Mouse (Mus musculus): ENCODE data around the gene Zscan26.

Gene Zscan26

GRCm38 (mm10) chr13:21440503-21441206, 12.9 kb downstream of the Zscan26 start, which contains the start of gene Pgbd1:
Gene Pgbd1, minus strand, starts transcription at chr13:21441058.
- in situ Hi-C loops (cut with MboI; ENCODE audit: low pct_unique_long_range_greater_than_20kb in 1 of 2, low sequenced_read_pairs in 2 of 2, unreplicated experiment in 1 of 2): no loop called here

- in situ Hi-C loops (cut with MboI; ENCODE audit: low pct_unique_long_range_greater_than_20kb in 1 of 2, low sequenced_read_pairs in 2 of 2, unreplicated experiment in 1 of 2): no loop called here
Observed at GRCm38 (mm10) chr13:21435476-21435875, 18.1 kb downstream of the Zscan26 start.

DNA sequence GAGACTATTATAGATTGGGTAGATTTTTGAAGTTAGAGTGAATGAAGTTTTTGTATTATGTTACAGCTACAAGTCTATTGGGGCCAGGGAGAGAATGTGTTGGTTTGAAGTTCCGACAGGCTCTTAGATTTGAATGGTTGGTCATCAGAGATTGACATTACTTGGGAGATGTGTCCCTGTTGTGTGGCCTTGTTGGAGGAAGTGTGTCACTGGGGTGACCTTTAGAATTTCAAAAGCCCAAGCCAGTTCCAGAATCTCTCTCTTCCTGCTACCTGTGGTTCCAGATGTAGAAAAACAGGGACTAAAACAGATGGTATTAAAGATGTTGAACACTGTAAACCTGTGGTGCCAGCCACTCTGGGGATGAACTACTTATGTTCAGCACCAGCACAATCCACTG, 25.9 kb downstream of the Zscan26 start:
- in situ Hi-C loops (cut with MboI; ENCODE audit: low pct_unique_long_range_greater_than_20kb in 1 of 2, low sequenced_read_pairs in 2 of 2, unreplicated experiment in 1 of 2): no loop called here

GRCm38 (mm10) chr13:21423301-21423700, 30.2 kb downstream of the Zscan26 start:
- in situ Hi-C loops (cut with MboI; ENCODE audit: low pct_unique_long_range_greater_than_20kb in 1 of 2, low sequenced_read_pairs in 2 of 2, unreplicated experiment in 1 of 2): no loop called here

DNA sequence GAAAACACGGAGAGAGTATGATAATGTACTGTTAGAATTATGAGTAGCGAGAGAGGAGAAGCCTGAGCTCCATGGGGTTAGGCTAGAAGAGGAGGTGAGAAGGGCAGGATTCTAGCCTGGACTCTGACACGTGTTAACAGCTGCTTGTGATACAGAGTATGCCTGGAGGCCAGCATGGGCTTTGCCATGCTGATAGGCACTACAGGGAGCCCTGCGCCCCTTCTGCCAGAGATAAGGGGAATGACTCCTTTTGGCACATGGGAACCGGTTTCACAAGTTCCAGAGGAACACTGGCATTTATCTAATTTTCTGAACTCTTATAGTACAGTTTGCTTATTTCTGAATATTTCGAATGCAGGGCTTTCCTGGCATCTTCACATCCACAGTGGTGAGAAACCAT, 34.7 kb downstream of the Zscan26 start:
- in situ Hi-C loops (cut with MboI; ENCODE audit: low pct_unique_long_range_greater_than_20kb in 1 of 2, low sequenced_read_pairs in 2 of 2, unreplicated experiment in 1 of 2): no loop called here

DNA sequence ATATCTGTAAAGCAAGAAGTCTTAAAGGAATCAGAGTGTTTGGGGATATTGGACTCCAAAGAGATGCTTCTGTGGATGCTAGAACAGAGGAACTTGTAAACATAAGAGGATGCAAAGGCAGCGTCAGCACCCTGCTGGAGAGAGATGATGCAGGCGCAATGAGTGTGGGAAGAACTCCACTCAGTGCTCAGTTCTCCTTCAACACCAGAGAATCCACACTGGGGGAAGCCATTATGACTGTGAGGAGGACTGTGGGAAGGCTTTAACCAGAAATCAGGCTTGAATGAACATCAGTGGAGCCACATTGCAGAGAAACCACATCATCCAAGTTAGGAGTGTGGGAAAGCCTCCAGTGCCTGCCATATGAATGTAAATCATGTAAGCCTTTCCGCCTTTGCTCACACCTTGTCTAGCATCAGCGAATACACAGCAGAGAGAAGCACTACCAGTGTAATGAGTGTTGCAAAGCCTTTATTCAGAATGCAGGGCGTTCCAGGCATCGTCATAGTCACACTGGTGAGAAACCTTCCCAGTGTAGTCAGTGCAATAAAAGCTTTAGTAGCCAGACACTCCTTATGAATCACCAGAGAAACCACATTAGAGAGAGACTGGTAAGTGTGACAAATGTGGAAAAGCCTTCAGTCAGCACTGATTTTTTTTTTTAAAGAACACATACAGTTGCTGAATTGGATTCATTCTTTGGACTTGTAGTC, 36.1 kb downstream of the Zscan26 start:
- in situ Hi-C loops (cut with MboI; ENCODE audit: low pct_unique_long_range_greater_than_20kb in 1 of 2, low sequenced_read_pairs in 2 of 2, unreplicated experiment in 1 of 2): no loop called here

GRCm38 (mm10) chr13:21415750-21416149, 37.8 kb downstream of the Zscan26 start:
- in situ Hi-C loops (cut with MboI; ENCODE audit: low pct_unique_long_range_greater_than_20kb in 1 of 2, low sequenced_read_pairs in 2 of 2, unreplicated experiment in 1 of 2): no loop called here

- in situ Hi-C loops (cut with MboI; ENCODE audit: low pct_unique_long_range_greater_than_20kb in 1 of 2, low sequenced_read_pairs in 2 of 2, unreplicated experiment in 1 of 2): no loop called here
Observed at GRCm38 (mm10) chr13:21415266-21415665, 38.3 kb downstream of the Zscan26 start.

- in situ Hi-C loops (cut with MboI; ENCODE audit: low pct_unique_long_range_greater_than_20kb in 1 of 2, low sequenced_read_pairs in 2 of 2, unreplicated experiment in 1 of 2): no loop called here
Observed at GRCm38 (mm10) chr13:21414231-21415212, 39.0 kb downstream of the Zscan26 start.

DNA sequence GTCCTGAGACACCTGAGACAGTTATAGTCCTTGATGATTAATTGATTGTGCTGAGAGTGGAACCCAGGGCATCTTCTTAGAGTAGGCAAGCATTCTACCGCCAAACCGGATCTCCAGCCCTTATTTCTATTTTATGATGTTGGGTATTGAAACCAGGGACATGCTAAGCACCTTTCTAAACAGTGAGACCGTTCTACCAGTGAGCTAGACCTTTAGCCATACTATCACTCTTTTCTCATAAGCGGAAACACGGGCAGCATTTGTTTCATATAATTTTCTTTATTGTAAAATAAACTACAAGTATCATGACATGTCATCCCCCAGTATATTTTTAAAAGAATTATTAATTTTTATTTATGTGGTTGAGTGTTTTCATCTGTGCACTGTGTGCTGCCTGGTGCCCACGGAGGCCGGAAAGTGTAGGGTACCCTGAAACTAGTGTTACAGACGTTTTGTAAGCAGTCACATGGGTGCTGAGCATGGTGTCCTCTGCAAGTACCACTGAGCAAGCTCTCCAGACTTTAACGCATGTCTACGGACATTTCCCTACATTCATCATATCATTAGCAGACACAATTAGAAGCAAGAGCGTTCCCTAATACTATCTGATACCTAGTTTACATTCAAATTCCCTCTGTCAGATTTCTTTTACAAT, 44.6 kb downstream of the Zscan26 start:
- in situ Hi-C loops (cut with MboI; ENCODE audit: low pct_unique_long_range_greater_than_20kb in 1 of 2, low sequenced_read_pairs in 2 of 2, unreplicated experiment in 1 of 2): loop anchor here in 1 of 2 experiments (5.0 kb wide), 1 partner anchor 43 kb away; the partner anchor contains the start of gene Zscan26

GRCm38 (mm10) chr13:21407969-21408804, 45.3 kb downstream of the Zscan26 start:
- in situ Hi-C loops (cut with MboI; ENCODE audit: low pct_unique_long_range_greater_than_20kb in 1 of 2, low sequenced_read_pairs in 2 of 2, unreplicated experiment in 1 of 2): loop anchor here in 1 of 2 experiments (5.0 kb wide), 1 partner anchor 44 kb away; the partner anchor contains the start of gene Zscan26

GRCm38 (mm10) chr13:21407341-21407740, 46.2 kb downstream of the Zscan26 start:
- in situ Hi-C loops (cut with MboI; ENCODE audit: low pct_unique_long_range_greater_than_20kb in 1 of 2, low sequenced_read_pairs in 2 of 2, unreplicated experiment in 1 of 2): loop anchor here in 1 of 2 experiments (5.0 kb wide), 1 partner anchor 45 kb away; the partner anchor contains the start of gene Zscan26

GRCm38 (mm10) chr13:21402848-21403247, 50.7 kb downstream of the Zscan26 start:
- in situ Hi-C loops (cut with MboI; ENCODE audit: low pct_unique_long_range_greater_than_20kb in 1 of 2, low sequenced_read_pairs in 2 of 2, unreplicated experiment in 1 of 2): no loop called here

DNA sequence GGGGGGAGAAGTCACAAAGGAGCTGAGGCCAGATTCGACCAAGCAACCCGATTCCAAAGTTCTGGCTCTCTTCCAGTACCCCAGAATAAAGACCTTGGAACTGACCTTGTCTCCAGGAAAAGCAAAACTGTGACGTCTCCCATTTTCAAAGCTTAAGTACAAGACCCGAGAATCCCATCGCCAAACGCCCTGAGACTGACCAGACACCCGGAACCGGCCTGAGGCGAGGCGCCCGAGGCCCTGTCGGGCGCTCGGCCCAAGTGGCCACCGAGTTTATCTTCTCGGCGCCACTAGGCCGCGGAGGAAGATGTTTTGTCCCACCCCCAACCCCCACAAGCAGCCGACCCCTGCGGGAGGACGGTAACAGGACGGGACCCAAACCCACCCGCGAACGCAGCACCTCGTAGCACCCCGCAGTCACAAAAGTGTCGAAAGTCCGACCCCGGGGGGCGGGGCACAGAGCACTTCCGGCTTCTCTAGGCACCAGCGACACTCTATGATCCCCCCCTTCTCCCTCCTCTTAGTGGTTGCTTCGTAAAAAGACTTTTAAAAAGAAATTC, 51.2 kb downstream of the Zscan26 start, which contains the start of gene Zkscan3:
Gene Zkscan3, minus strand, starts transcription at position 469 of the 560 bp plus-strand sequence.
- in situ Hi-C loops (cut with MboI; ENCODE audit: low pct_unique_long_range_greater_than_20kb in 1 of 2, low sequenced_read_pairs in 2 of 2, unreplicated experiment in 1 of 2): no loop called here

GRCm38 (mm10) chr13:21401636-21402286, 51.8 kb downstream of the Zscan26 start:
- in situ Hi-C loops (cut with MboI; ENCODE audit: low pct_unique_long_range_greater_than_20kb in 1 of 2, low sequenced_read_pairs in 2 of 2, unreplicated experiment in 1 of 2): no loop called here

DNA sequence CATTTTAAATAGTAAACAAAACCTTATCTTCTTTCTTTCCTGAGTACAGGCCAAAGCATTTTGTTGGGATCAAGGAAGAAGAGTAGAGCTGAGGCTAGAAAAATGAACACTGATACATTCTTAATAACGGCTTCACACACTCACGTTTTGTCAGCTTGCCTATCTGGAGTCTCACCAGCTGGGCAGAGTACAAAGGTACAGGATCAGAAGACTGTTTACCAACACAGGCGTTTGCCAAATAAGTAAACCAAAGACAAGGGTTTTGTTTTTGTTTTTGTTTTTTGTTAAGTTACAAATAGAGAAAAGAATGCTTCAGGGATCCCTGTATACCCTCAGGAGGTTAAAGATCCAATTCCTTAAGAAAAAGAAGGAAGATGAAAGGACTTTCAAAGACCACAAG, 52.4 kb downstream of the Zscan26 start:
- in situ Hi-C loops (cut with MboI; ENCODE audit: low pct_unique_long_range_greater_than_20kb in 1 of 2, low sequenced_read_pairs in 2 of 2, unreplicated experiment in 1 of 2): no loop called here
